Mouse (Mus musculus) lung, adult 2 months (tissue): Measurements from ENCODE around the gene Dusp11. TPM values are rescaled to one million over a fixed set of nuclear protein-coding genes. Genes with fewer than 3 reads are reported as not detected.
"Not testable (repeated sequence)": the region's sequence is repeated elsewhere in the genome, so short reads cannot be mapped to it uniquely, and the experiment has no call there.

ENCODE experiments used
- DNase-seq: peaks from one replicate; pipeline ENCODE4 v3.0.0; 2022
- H3K4me1 ChIP-seq: fragments of 200-500 bp; 2 replicates; pipeline ENCODE4 v1.6.1; 2011; ENCODE audit warnings: low read length; ENCODE audit not compliant: control insufficient read depth, insufficient read depth
- H3K4me3 ChIP-seq: fragments of 200-500 bp; replicated peaks from 2 replicates; pipeline ENCODE3; 2011; ENCODE audit warnings: low read depth, mild to moderate bottlenecking, control low read depth, low read length; ENCODE audit errors: extremely low read depth
- CTCF ChIP-seq: fragments of 200-500 bp; IDR thresholded peaks from 2 replicates; pipeline ENCODE4 v1.5.1; 2011; ENCODE audit warnings: mild to moderate bottlenecking, low read length, control low read depth; ENCODE audit not compliant: insufficient read depth
- POLR2A ChIP-seq: fragments of 200-500 bp; IDR thresholded peaks from 2 replicates; pipeline ENCODE4 v1.6.1; 2011; ENCODE audit warnings: low read depth, mild to moderate bottlenecking, control low read depth, low read length, borderline replicate concordance; ENCODE audit errors: extremely low read depth
- WGBS: fragments of 180-500 bp; shearing (Covaris S2); methylation state at CpG from one replicate; pipeline ENCODE4 v1.1.7; 2018; 5-methylcytosine and 5-hydroxymethylcytosine counted together
- polyA plus RNA-seq: library from polyadenylated mRNA; depleted of rRNA; stranded (reverse); fragments of >200 nt; gene quantifications from 2 replicates; pipeline ENCODE4 v1.2.3, GENCODE M21; 2012; rRNA removed

Dusp11 gene
- polyA plus RNA-seq = 32.6 and 34.7 TPM in 2 replicates

DNA sequence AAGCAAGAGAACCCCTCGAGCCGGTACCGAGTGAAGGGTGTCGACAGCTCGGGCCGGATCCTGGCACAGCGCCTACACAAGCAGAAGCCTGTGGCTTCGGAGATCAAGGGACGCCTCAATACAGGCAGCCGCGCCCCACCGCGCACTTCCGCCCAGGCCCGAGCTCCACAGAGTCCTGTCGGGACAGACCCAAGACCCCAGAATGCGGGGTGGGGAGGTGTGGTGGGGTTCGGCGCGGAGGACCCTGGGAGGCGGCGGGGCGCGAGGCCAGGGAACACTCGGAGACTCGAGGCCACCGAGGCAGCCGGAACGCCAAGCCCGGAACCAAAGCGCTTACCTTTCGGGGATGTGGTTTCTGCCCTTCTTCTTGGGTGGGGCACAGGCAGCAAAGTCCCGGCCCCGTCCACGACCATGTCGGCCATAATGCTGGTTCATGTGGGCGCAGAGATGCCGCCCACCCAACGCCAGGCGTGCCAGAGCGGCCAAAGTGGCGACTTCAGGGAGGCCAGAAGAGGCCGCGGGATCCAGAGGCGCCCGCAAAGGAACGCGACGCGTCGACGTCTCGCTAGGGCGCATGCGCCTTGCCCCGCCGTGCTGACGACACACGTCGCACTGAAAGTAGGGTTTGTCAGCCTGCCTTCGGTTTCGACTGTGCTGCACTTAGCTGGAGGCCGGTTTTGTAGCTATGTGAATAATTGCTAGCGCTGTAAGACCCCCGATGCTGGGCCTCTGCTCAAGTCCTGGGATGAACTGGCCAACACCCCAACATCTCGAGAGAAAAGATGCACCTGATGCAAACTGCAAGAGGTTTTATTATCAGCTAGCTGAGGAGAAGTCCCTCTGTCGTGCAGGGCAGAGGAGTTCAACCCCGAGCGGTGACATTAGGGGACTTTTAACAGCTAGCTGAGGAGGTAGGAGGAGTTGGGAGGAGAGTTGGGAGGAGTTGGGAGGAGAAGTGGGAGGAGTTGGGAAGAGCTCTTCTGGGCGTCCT is at the start of gene Dusp11:
Gene Dusp11, minus strand, starts transcription at position 567 of the 991 bp plus-strand sequence.
- WGBS = under 1% methylated on average over 70 of the region's 70 CpGs
- Histone ChIP-seq H3K4me3 (peak within 1 kb of the TSS; percentile 98), H3K4me1 (peaks cover 3% of the 10 kb centered on the region; the same call in 1 of the 2 replicates)
- DNase-seq = peak; percentile 91
- no peak for TF ChIP-seq CTCF
- peak; percentile 92 for TF ChIP-seq POLR2A

GRCm38 (mm10) chr6:86009980-86010379 is 48.5 kb upstream of the Dusp11 start:
- WGBS = 54% methylated on average over 4 of the region's 4 CpGs
- Histone ChIP-seq H3K4me3 (no peak overlapping the region), H3K4me1 (no peaks in the 10 kb centered on the region)
- DNase-seq = peak; percentile 27
- TF ChIP-seq POLR2A = no peak
- peak; percentile 77 for TF ChIP-seq CTCF

DNA sequence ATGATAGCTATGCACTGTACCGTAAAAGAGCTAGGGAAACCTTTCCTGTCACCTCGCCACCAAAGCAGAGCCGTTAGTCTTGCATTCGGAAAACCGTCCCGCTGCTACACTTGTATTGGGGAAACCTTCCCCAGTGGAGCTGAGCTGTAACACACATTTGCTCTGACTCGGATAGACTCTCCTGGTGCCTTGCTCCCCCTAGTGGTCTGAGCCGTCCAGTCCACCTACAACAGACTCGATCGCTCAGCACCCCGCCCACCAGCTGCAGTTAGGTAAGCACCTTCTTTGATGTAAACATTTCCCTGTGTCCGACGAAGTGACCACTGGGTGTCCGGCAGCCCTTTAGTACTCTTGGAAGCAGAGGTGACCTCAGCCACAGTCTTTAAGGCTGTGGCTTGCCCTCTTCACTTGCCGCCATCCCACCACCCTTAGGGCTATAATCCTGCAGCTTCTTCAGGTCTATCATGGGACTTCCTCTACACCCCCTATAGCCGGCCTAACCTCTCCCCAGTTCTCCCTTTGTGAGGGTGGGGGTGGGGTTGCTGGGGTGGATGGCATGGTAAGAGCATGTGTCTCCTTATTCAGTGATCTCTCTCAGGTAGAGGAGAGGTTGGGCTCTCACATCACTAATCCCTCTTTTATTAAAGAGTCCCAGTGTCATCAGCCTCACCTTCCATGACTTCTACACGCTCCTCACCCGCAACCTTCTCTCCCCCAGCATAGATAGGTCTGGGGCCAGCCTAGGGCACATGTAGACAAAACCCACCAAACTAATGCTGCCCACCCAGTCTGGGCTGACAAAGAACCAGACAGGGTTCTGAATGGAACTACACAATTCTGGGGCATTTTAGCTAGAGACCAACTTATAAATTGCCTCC is 43.0 kb upstream of the Dusp11 start:
- WGBS = 11% methylated on average over 18 of the region's 18 CpGs
- peak; percentile 49 for DNase-seq
- no peaks in the 10 kb centered on the region for H3K4me1 ChIP-seq
- H3K4me3 ChIP-seq = no peak overlapping the region
- TF ChIP-seq POLR2A (no peak), CTCF (peak; percentile 96)

DNA sequence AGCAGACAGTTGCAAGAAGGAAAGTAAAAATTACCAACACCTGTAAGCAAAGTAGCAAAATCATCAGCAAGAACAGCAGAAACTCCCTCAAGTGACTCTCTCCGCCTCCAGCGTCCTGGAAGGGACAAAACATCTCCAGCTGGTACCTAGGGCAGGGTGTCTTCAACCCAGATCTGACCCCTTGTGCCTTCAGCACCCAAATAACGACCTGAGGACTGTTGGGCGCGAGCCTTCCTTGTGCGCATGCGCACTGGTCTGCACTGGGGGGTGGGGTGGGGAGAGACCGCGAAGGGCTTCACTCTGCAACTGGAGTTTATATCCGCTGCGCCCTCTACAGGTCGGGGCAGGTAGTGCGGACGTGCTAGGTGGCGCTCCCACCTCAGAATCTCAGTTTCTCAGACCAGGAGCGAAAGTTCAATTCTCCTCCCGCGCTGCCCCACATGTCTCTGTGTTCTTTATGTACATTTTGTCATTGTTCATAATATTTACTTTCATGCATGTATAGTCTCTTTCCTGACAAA is 42.0 kb upstream of the Dusp11 start:
- H3K4me1 ChIP-seq = no peaks in the 10 kb centered on the region
- WGBS = 62% methylated on average over 18 of the region's 18 CpGs
- peak; percentile 55 for TF ChIP-seq CTCF
- TF ChIP-seq POLR2A = no peak
- DNase-seq = peak; percentile 23
- H3K4me3 ChIP-seq = no peak overlapping the region

GRCm38 (mm10) chr6:85990774-85991173 is 29.3 kb upstream of the Dusp11 start:
- WGBS = 72% methylated on average over 5 of the region's 5 CpGs
- H3K4me1 ChIP-seq, H3K4me3 ChIP-seq, DNase-seq: not testable (repeated sequence)

DNA sequence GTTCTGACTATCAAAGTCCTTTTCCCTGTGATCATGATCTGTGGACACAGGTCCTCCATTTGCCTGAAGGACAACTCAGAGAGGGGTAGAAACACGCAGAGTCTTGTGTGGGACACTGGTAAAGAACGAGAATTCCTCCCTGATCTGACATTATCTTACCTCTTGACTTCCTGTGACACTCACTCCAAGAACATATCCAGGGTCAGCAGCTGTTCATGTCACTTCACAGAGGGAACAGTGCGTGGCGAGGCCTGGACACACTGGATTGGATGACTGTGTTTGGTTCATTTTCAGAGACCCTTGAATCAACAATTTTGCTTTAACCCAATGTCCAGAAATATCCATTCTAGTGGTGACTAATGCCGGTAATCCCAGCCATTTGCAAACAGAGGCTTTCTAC is 28.1 kb upstream of the Dusp11 start:
- DNase-seq, H3K4me3 ChIP-seq, H3K4me1 ChIP-seq: not testable (repeated sequence)
- WGBS = 83% methylated on average over 5 of the region's 5 CpGs

- Histone ChIP-seq H3K4me1 (no peaks in the 10 kb centered on the region), H3K4me3 (no peak overlapping the region)
- 73% methylated on average over 8 of the region's 8 CpGs for WGBS
- no peak for DNase-seq
- TF ChIP-seq CTCF (no peak), POLR2A (no peak)
Measured at GRCm38 (mm10) chr6:85984351-85984750, 22.9 kb upstream of the Dusp11 start.

- not testable (repeated sequence) for H3K4me1 ChIP-seq, H3K4me3 ChIP-seq, DNase-seq
- WGBS = 75% methylated on average over 4 of the region's 4 CpGs
Measured at GRCm38 (mm10) chr6:85978736-85979135, 17.3 kb upstream of the Dusp11 start.

DNA sequence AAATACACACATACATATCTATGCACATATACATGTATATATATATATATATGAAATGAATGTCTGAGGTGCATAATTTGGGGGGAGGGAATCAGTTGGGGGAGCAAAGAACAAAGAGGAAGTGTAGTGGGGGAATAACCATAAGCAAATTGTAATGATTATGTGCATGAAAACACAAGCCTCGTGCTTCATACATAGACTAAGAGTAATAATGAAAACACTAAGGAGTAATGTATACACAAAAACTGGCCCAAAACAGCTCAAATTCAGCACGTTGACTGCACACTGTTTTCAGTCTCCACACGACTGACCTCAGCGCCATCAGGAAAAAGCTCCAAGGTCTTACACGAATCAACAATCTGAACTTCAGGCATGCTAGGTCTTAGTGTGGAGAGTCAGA is 14.8 kb upstream of the Dusp11 start:
- WGBS = 79% methylated on average over 5 of the region's 5 CpGs
- DNase-seq = no peak
- Histone ChIP-seq H3K4me3 (no peak overlapping the region), H3K4me1 (no peaks in the 10 kb centered on the region)
- no peak for TF ChIP-seq CTCF
- no peak for TF ChIP-seq POLR2A
